Mouse (Mus musculus) lung, embryonic 15.5 days (tissue): Measurements from ENCODE around the gene Btnl10. TPM values are rescaled to one million over a fixed set of nuclear protein-coding genes. Genes with fewer than 3 reads are reported as not detected.

Experiments
- ATAC-seq: fragments of 200-750 bp; cut with Nextera tagmentation; 2 replicates; pipeline ENCODE4 v1.8.0; 2017; ENCODE audit warnings: moderate number of reproducible peaks, borderline replicate concordance; ENCODE audit not compliant: low FRiP score, low TSS enrichment; ENCODE audit errors: extremely low read depth
- H3K27ac ChIP-seq: fragments of 300-500 bp; sonication (generic); 2 replicates; pipeline ENCODE4 v1.5.1; 2015; ENCODE audit warnings: moderate library complexity, mild to moderate bottlenecking, inconsistent platforms
- H3K27me3 ChIP-seq: fragments of 300-500 bp; sonication (generic); 2 replicates; pipeline ENCODE4 v1.6.1; 2015; ENCODE audit warnings: inconsistent platforms
- H3K36me3 ChIP-seq: fragments of 300-500 bp; sonication (generic); 2 replicates; pipeline ENCODE4 v1.6.1; 2015; ENCODE audit warnings: inconsistent platforms
- H3K4me1 ChIP-seq: fragments of 300-500 bp; sonication (generic); 2 replicates; pipeline ENCODE4 v1.6.1; 2015; ENCODE audit warnings: inconsistent platforms
- H3K4me2 ChIP-seq: fragments of 300-500 bp; sonication (generic); 2 replicates; pipeline ENCODE4 v1.6.1; 2015; ENCODE audit warnings: inconsistent platforms, mild to moderate bottlenecking, moderate library complexity
- H3K4me3 ChIP-seq: fragments of 300-500 bp; sonication (generic); 2 replicates; pipeline ENCODE4 v1.5.1; 2015; ENCODE audit warnings: mild to moderate bottlenecking, inconsistent platforms
- H3K9ac ChIP-seq: fragments of 300-500 bp; sonication (generic); 2 replicates; pipeline ENCODE4 v1.6.1; 2015; ENCODE audit warnings: inconsistent platforms
- H3K9me3 ChIP-seq: fragments of 300-500 bp; sonication (generic); 2 replicates; pipeline ENCODE4 v1.6.1; 2016; ENCODE audit warnings: inconsistent platforms
- WGBS: fragments of 180-500 bp; shearing (Covaris S2); methylation state at CpG from one replicate; pipeline ENCODE4 v1.1.7; 2015; 5-methylcytosine and 5-hydroxymethylcytosine counted together
- polyA plus RNA-seq: library from polyadenylated mRNA; unstranded; fragments of >200 nt; fragmentation: Nextera tagmentation; extraction: Ambion mirVana; gene quantifications from 2 replicates; pipeline ENCODE4 v1.2.1, GENCODE M21; 2015

Btnl10 gene
- polyA plus RNA-seq: 0.15 TPM in 1 of 2 replicates, not detected in the other

DNA sequence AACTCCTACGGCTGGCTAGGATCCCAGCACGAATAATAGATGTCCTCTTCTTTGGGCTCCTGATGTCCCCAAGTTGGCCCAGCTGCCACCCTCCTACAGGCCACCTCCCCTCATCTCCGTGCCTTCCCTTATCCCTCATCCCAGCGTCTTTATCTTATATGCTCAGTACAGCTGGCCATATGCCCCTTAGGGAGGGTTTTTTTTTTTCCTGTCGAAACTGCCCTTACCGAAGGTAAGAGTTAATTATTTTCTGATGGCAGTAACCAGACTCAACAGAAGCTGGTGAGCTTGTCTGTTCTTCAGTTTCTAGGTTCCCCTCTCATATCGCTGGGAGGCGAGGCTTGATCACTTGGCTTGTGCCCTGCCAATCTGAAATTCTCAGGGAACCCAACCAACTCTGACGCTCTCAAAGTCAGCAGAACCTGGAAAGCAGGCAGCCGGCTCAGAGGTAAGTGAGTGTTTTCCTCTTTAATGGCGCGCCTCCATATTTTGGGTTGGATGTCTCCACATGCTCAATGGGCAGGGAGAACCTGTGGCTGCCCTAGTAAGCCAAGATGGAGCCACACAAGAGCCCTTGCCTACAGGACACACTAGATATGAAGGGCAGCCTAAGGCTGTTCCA, at the start of gene Btnl10:
TSS of gene Btnl10 (plus strand) at position 164 of the 622 bp plus-strand sequence.
- H3K4me3 ChIP-seq: no peak within 1 kb of the TSS
- no peak within 1 kb of the TSS for H3K4me2 ChIP-seq
- H3K9me3 ChIP-seq: no peaks in the 10 kb centered on the region
- H3K36me3 ChIP-seq: no peaks in the 10 kb centered on the region
- 77% methylated on average over 12 of the region's 12 CpGs for WGBS
- no peaks in the 10 kb centered on the region; the same call in 1 of the 2 replicates for H3K4me1 ChIP-seq
- no peak for ATAC-seq
- H3K27ac ChIP-seq: no peak within 1 kb of the TSS
- 0 out of 2 replicates have a peak, but pooled peaks cover under 1% of the 10 kb centered on the region for H3K27me3 ChIP-seq
- no peak within 1 kb of the TSS for H3K9ac ChIP-seq

- H3K27ac ChIP-seq: 0 out of 2 replicates have a peak overlapping the region, but pooled peaks have one; percentile 69
- 84% methylated on average over 6 of the region's 6 CpGs for WGBS
- H3K36me3 ChIP-seq: peaks cover 5% of the 10 kb centered on the region
- peak overlapping the region; percentile 77 for H3K4me3 ChIP-seq
- H3K9ac ChIP-seq: peak overlapping the region; percentile 60; the same call in 1 of the 2 replicates
- peak overlapping the region; percentile 63 for H3K4me2 ChIP-seq
- peaks cover 4% of the 10 kb centered on the region; the same call in 1 of the 2 replicates for H3K4me1 ChIP-seq
- ATAC-seq: no peak
- no peaks in the 10 kb centered on the region for H3K27me3 ChIP-seq
- no peaks in the 10 kb centered on the region for H3K9me3 ChIP-seq
Observed at GRCm38 (mm10) chr11:58867954-58868330, 49.8 kb upstream of the Btnl10 start.

- Histone ChIP-seq H3K27me3 (no peaks in the 10 kb centered on the region), H3K4me1 (peaks cover 4% of the 10 kb centered on the region; the same call in 1 of the 2 replicates), H3K9me3 (no peaks in the 10 kb centered on the region), H3K9ac (no peak overlapping the region), H3K27ac (no peak overlapping the region), H3K4me3 (no peak overlapping the region), H3K4me2 (no peak overlapping the region), H3K36me3 (peaks cover 5% of the 10 kb centered on the region)
- ATAC-seq: no peak
- WGBS: 71% methylated on average over 4 of the region's 4 CpGs
Observed at GRCm38 (mm10) chr11:58870961-58871360, 46.7 kb upstream of the Btnl10 start.

GRCm38 (mm10) chr11:58883756-58884155, 34.0 kb upstream of the Btnl10 start:
- Histone ChIP-seq H3K4me1 (no peaks in the 10 kb centered on the region), H3K9me3 (no peaks in the 10 kb centered on the region), H3K9ac (no peak overlapping the region), H3K27me3 (no peaks in the 10 kb centered on the region), H3K36me3 (peaks cover 26% of the 10 kb centered on the region), H3K4me2 (no peak overlapping the region), H3K27ac (no peak overlapping the region), H3K4me3 (no peak overlapping the region)
- WGBS: 86% methylated on average over 8 of the region's 8 CpGs
- no peak for ATAC-seq

- Histone ChIP-seq H3K9me3 (no peaks in the 10 kb centered on the region), H3K9ac (no peak overlapping the region), H3K36me3 (peaks cover 39% of the 10 kb centered on the region), H3K4me3 (no peak overlapping the region), H3K4me2 (no peak overlapping the region), H3K27ac (no peak overlapping the region), H3K27me3 (no peaks in the 10 kb centered on the region), H3K4me1 (no peaks in the 10 kb centered on the region)
- no peak for ATAC-seq
- 82% methylated on average over 10 of the region's 10 CpGs for WGBS
Observed at GRCm38 (mm10) chr11:58890511-58890910, 27.2 kb upstream of the Btnl10 start.

DNA sequence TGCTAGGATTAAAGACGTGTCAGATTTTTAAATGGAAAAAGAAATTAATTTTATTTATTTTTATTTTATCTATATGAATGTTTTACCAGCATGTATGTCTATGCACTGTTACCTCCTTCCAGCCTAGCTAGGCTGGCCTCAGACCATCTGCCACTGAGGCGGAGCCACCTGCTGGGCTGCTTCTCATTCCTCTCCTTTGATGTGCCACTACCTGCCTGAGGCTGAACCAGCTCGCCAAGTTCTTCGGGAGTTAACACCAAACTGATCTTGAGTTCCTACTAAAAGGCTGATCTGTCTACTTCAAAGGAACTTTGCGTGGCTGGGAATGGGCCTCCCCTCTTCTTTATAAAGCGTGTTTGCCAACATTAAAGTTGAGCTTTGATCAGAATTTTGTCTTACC, 23.3 kb upstream of the Btnl10 start:
- Histone ChIP-seq H3K4me2 (no peak overlapping the region), H3K36me3 (peaks cover 62% of the 10 kb centered on the region), H3K4me1 (no peaks in the 10 kb centered on the region), H3K4me3 (no peak overlapping the region), H3K9me3 (no peaks in the 10 kb centered on the region), H3K27me3 (no peaks in the 10 kb centered on the region), H3K27ac (no peak overlapping the region), H3K9ac (no peak overlapping the region)
- 59% methylated on average over 6 of the region's 6 CpGs for WGBS
- no peak for ATAC-seq

DNA sequence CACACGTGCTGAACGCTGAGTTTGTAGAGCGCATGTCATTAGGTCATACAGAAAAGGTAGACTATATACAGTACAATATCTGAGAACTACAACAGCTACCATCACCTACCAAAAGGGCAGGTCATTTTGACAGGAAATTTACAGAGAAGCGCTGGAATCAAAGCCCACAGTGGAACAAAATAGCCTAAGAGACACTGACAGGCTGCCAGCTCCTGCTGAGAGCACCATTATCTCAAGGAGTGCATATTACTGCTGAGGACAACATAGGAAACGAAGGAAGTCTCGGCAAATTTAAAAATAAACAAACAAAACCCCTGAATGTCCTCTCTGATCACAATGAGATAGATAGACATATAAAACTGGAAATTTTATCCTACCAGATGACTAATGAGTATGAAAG, 20.2 kb upstream of the Btnl10 start:
- no peak overlapping the region for H3K4me3 ChIP-seq
- no peaks in the 10 kb centered on the region for H3K27me3 ChIP-seq
- H3K9me3 ChIP-seq: no peaks in the 10 kb centered on the region
- H3K27ac ChIP-seq: no peak overlapping the region
- H3K4me1 ChIP-seq: no peaks in the 10 kb centered on the region
- 70% methylated on average over 6 of the region's 6 CpGs for WGBS
- H3K36me3 ChIP-seq: peaks cover 46% of the 10 kb centered on the region
- no peak for ATAC-seq
- no peak overlapping the region for H3K4me2 ChIP-seq
- H3K9ac ChIP-seq: no peak overlapping the region

- Histone ChIP-seq H3K9me3 (no peaks in the 10 kb centered on the region), H3K36me3 (peaks cover 34% of the 10 kb centered on the region), H3K4me3 (no peak overlapping the region), H3K4me2 (no peak overlapping the region), H3K27ac (no peak overlapping the region), H3K4me1 (peaks cover 8% of the 10 kb centered on the region; the same call in 1 of the 2 replicates), H3K27me3 (no peaks in the 10 kb centered on the region), H3K9ac (no peak overlapping the region)
- no peak for ATAC-seq
Observed at GRCm38 (mm10) chr11:58901080-58901479, 16.6 kb upstream of the Btnl10 start.

DNA sequence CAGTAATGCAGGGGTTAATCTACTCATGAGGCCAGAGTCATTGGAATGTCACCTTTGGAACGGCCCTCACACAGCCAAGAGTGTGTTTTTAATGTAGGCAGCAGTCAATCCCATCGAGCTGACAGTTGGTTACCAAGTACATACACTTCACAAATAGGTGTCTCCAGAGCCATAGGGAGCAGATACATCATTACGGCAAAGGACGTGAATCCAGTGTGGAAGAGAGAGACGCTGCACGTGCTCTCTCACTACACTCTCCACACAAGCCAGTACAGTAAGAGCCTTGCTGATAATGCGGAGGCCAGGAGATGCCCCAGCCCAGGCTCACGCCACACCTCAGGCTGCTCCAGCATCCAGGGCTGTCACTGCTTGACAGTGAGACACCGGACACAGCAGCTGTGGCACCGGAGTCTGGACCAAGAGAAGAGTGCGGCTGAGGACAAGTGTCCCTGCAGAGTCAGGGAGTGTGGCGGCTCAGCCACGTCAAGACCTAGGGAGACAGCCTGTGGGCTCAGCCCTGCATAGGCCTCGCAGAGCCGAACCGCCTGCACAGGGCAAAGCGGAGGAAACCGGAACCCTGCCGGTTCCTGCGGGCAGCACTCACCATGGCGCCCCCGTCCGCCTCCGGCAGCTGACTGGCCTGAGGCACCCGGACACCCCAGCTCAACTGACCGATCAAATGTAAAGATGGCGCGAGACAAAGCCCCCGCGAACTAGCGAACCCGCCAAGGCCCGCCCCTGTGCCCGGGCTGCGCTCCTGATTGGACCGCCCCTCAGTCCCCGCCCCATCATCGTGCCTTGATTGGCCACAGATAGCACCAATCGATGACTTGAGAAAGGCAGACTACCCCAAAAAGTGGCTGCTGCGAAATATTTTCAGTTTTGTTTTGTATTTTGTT, 13.9 kb upstream of the Btnl10 start, which contains the start of gene Zfp39:
TSS of gene Zfp39 (minus strand) at position 715 of the 899 bp plus-strand sequence.
- Histone ChIP-seq H3K4me3 (peak within 1 kb of the TSS; percentile 73), H3K27ac (peak within 1 kb of the TSS; percentile 86), H3K36me3 (peaks cover 18% of the 10 kb centered on the region), H3K9me3 (no peaks in the 10 kb centered on the region), H3K9ac (peak within 1 kb of the TSS; percentile 84), H3K4me2 (peak within 1 kb of the TSS; percentile 84), H3K4me1 (peaks cover 8% of the 10 kb centered on the region; the same call in 1 of the 2 replicates), H3K27me3 (no peaks in the 10 kb centered on the region)
- ATAC-seq: peak; percentile 98
- under 1% methylated on average over 39 of the region's 40 CpGs for WGBS

- Histone ChIP-seq H3K9me3 (no peaks in the 10 kb centered on the region), H3K36me3 (peaks cover 12% of the 10 kb centered on the region), H3K4me1 (peaks cover 8% of the 10 kb centered on the region; the same call in 1 of the 2 replicates), H3K27me3 (no peaks in the 10 kb centered on the region), H3K4me3 (peak overlapping the region; percentile 73), H3K9ac (peak overlapping the region; percentile 84), H3K27ac (peak overlapping the region; percentile 56; the same call in 1 of the 2 replicates), H3K4me2 (peak overlapping the region; percentile 84)
- WGBS: under 1% methylated on average over 8 of the region's 8 CpGs
- ATAC-seq: peak; percentile 4; the same call in 1 of the 2 replicates
Observed at GRCm38 (mm10) chr11:58904410-58904718, 13.3 kb upstream of the Btnl10 start.

GRCm38 (mm10) chr11:58904838-58905237, 12.9 kb upstream of the Btnl10 start:
- no peaks in the 10 kb centered on the region for H3K9me3 ChIP-seq
- H3K27me3 ChIP-seq: no peaks in the 10 kb centered on the region
- H3K4me1 ChIP-seq: peaks cover 8% of the 10 kb centered on the region; the same call in 1 of the 2 replicates
- peak overlapping the region; percentile 84 for H3K4me2 ChIP-seq
- ATAC-seq: no peak
- H3K27ac ChIP-seq: no peak overlapping the region
- H3K9ac ChIP-seq: no peak overlapping the region
- H3K4me3 ChIP-seq: peak overlapping the region; percentile 73; the same call in 1 of the 2 replicates
- H3K36me3 ChIP-seq: peaks cover 11% of the 10 kb centered on the region
- 45% methylated on average over 6 of the region's 6 CpGs for WGBS

- no peak overlapping the region for H3K4me3 ChIP-seq
- WGBS: 80% methylated on average over 1 of the region's 1 CpGs
- H3K27ac ChIP-seq: no peak overlapping the region
- H3K36me3 ChIP-seq: no peaks in the 10 kb centered on the region
- no peaks in the 10 kb centered on the region for H3K27me3 ChIP-seq
- no peak for ATAC-seq
- H3K4me2 ChIP-seq: no peak overlapping the region
- H3K9me3 ChIP-seq: no peaks in the 10 kb centered on the region
- H3K9ac ChIP-seq: no peak overlapping the region
- H3K4me1 ChIP-seq: no peaks in the 10 kb centered on the region; the same call in 1 of the 2 replicates
Observed at GRCm38 (mm10) chr11:58913776-58914175, 3.9 kb upstream of the Btnl10 start.
